Mouse (Mus musculus): ENCODE data around the gene Arhgap27. TPM values are rescaled to one million over a fixed set of nuclear protein-coding genes. Genes with fewer than 3 reads are reported as not detected.

Arhgap27 gene
- polyA plus RNA-seq, 1 experiment from 2014 or later, result 3.4 TPM

GRCm38 (mm10) chr11:103320196-103320595 is 43.3 kb downstream of the Arhgap27 start:
- WGBS (ENCODE audit: insufficient replicate concordance), result 72% methylated on average over 8 of the region's 8 CpGs

GRCm38 (mm10) chr11:103318042-103318441 is 45.5 kb downstream of the Arhgap27 start:
- no peaks in the 10 kb centered on the region for H3K9me3 ChIP-seq (replicated peaks; ENCODE audit: control insufficient read depth, low read length)
- H3K4me2 ChIP-seq, result no peak overlapping the region
- no peaks in the 10 kb centered on the region for H3K36me3 ChIP-seq (ENCODE audit: control insufficient read depth, insufficient read depth, low read length)
- H3K4me3 ChIP-seq (ENCODE audit: low read depth, low read length), result no peak overlapping the region
- WGBS (ENCODE audit: insufficient replicate concordance), result 76% methylated on average over 1 of the region's 1 CpGs
- H3K9ac ChIP-seq (ENCODE audit: low read depth, low read length), result no peak overlapping the region
- no peaks in the 10 kb centered on the region for H3K4me1 ChIP-seq (ENCODE audit: control insufficient read depth, insufficient read depth, low read length)
- no peak overlapping the region for H3K27ac ChIP-seq (ENCODE audit: low read depth, low read length)
- no peaks in the 10 kb centered on the region; the same call in 1 of the 2 replicates for H3K27me3 ChIP-seq (ENCODE audit: control insufficient read depth, insufficient read depth, low read length)
- no peak for ATAC-seq (replicated peaks; ENCODE audit: insufficient number of reproducible peaks, low FRiP score, low TSS enrichment)

More at GRCm38 (mm10) chr11:103320196-103320595, 43.3 kb downstream of the Arhgap27 start:
- Histone ChIP-seq H3K27me3 (ENCODE audit: control insufficient read depth, insufficient read depth, low read length) (peaks cover 5% of the 10 kb centered on the region), H3K36me3 (ENCODE audit: control insufficient read depth, insufficient read depth, low read length) (no peaks in the 10 kb centered on the region), H3K9me3 (replicated peaks; ENCODE audit: control insufficient read depth, low read length) (no peaks in the 10 kb centered on the region), H3K27ac (ENCODE audit: low read depth, low read length) (no peak overlapping the region), H3K4me2 (no peak overlapping the region), H3K4me1 (ENCODE audit: control insufficient read depth, insufficient read depth, low read length) (no peaks in the 10 kb centered on the region), H3K4me3 (ENCODE audit: low read depth, low read length) (no peak overlapping the region), H3K9ac (ENCODE audit: low read depth, low read length) (no peak overlapping the region)
- no peak for ATAC-seq (replicated peaks; ENCODE audit: insufficient number of reproducible peaks, low FRiP score, low TSS enrichment)

GRCm38 (mm10) chr11:103315379-103315778 is 48.1 kb downstream of the Arhgap27 start:
- no peak overlapping the region for H3K4me3 ChIP-seq (ENCODE audit: low read depth, low read length)
- H3K9me3 ChIP-seq (replicated peaks; ENCODE audit: control insufficient read depth, low read length), result no peaks in the 10 kb centered on the region
- no peak overlapping the region for H3K4me2 ChIP-seq
- peaks cover 9% of the 10 kb centered on the region for H3K4me1 ChIP-seq (ENCODE audit: control insufficient read depth, insufficient read depth, low read length)
- H3K27me3 ChIP-seq (ENCODE audit: control insufficient read depth, insufficient read depth, low read length), result no peaks in the 10 kb centered on the region; the same call in 1 of the 2 replicates
- ATAC-seq (replicated peaks; ENCODE audit: insufficient number of reproducible peaks, low FRiP score, low TSS enrichment), result no peak
- no peak overlapping the region for H3K9ac ChIP-seq (ENCODE audit: low read depth, low read length)
- no peak overlapping the region for H3K27ac ChIP-seq (ENCODE audit: low read depth, low read length)
- 67% methylated on average over 5 of the region's 5 CpGs for WGBS (ENCODE audit: insufficient replicate concordance)
- no peaks in the 10 kb centered on the region for H3K36me3 ChIP-seq (ENCODE audit: control insufficient read depth, insufficient read depth, low read length)

- Histone ChIP-seq H3K27me3 (ENCODE audit: control insufficient read depth, insufficient read depth, low read length) (no peaks in the 10 kb centered on the region; the same call in 1 of the 2 replicates), H3K9me3 (replicated peaks; ENCODE audit: control insufficient read depth, low read length) (no peaks in the 10 kb centered on the region), H3K27ac (ENCODE audit: low read depth, low read length) (no peak overlapping the region), H3K9ac (ENCODE audit: low read depth, low read length) (no peak overlapping the region), H3K36me3 (ENCODE audit: control insufficient read depth, insufficient read depth, low read length) (no peaks in the 10 kb centered on the region), H3K4me3 (ENCODE audit: low read depth, low read length) (no peak overlapping the region), H3K4me1 (ENCODE audit: control insufficient read depth, insufficient read depth, low read length) (peaks cover 9% of the 10 kb centered on the region), H3K4me2 (no peak overlapping the region)
- ATAC-seq (replicated peaks; ENCODE audit: insufficient number of reproducible peaks, low FRiP score, low TSS enrichment), result no peak
- WGBS (ENCODE audit: insufficient replicate concordance), result 67% methylated on average over 10 of the region's 10 CpGs
These were observed 48.6 kb downstream of the Arhgap27 start for GRCm38 (mm10) chr11:103314736-103315374.

GRCm38 (mm10) chr11:103313542-103313941 is 50.0 kb downstream of the Arhgap27 start:
- peaks cover 9% of the 10 kb centered on the region for H3K4me1 ChIP-seq (ENCODE audit: control insufficient read depth, insufficient read depth, low read length)
- H3K27ac ChIP-seq (ENCODE audit: low read depth, low read length), result no peak overlapping the region
- H3K27me3 ChIP-seq (ENCODE audit: control insufficient read depth, insufficient read depth, low read length), result no peaks in the 10 kb centered on the region; the same call in 1 of the 2 replicates
- 84% methylated on average over 6 of the region's 6 CpGs for WGBS (ENCODE audit: insufficient replicate concordance)
- no peak overlapping the region for H3K4me2 ChIP-seq
- no peaks in the 10 kb centered on the region for H3K36me3 ChIP-seq (ENCODE audit: control insufficient read depth, insufficient read depth, low read length)
- no peaks in the 10 kb centered on the region for H3K9me3 ChIP-seq (replicated peaks; ENCODE audit: control insufficient read depth, low read length)
- H3K4me3 ChIP-seq (ENCODE audit: low read depth, low read length), result no peak overlapping the region
- no peak for ATAC-seq (replicated peaks; ENCODE audit: insufficient number of reproducible peaks, low FRiP score, low TSS enrichment)
- H3K9ac ChIP-seq (ENCODE audit: low read depth, low read length), result no peak overlapping the region

GRCm38 (mm10) chr11:103312655-103313255 is 50.7 kb downstream of the Arhgap27 start:
- peaks cover 9% of the 10 kb centered on the region for H3K4me1 ChIP-seq (ENCODE audit: control insufficient read depth, insufficient read depth, low read length)
- H3K9me3 ChIP-seq (replicated peaks; ENCODE audit: control insufficient read depth, low read length), result no peaks in the 10 kb centered on the region
- no peaks in the 10 kb centered on the region; the same call in 1 of the 2 replicates for H3K27me3 ChIP-seq (ENCODE audit: control insufficient read depth, insufficient read depth, low read length)
- WGBS (ENCODE audit: insufficient replicate concordance), result 39% methylated on average over 8 of the region's 8 CpGs
- H3K27ac ChIP-seq (ENCODE audit: low read depth, low read length), result no peak overlapping the region
- peak overlapping the region; percentile 39; the same call in 1 of the 2 replicates for H3K4me3 ChIP-seq (ENCODE audit: low read depth, low read length)
- no peak for ATAC-seq (replicated peaks; ENCODE audit: insufficient number of reproducible peaks, low FRiP score, low TSS enrichment)
- H3K4me2 ChIP-seq, result no peak overlapping the region
- no peak overlapping the region for H3K9ac ChIP-seq (ENCODE audit: low read depth, low read length)
- H3K36me3 ChIP-seq (ENCODE audit: control insufficient read depth, insufficient read depth, low read length), result no peaks in the 10 kb centered on the region

GRCm38 (mm10) chr11:103311960-103312611 is 51.4 kb downstream of the Arhgap27 start:
- peak; percentile 57 for ATAC-seq (replicated peaks; ENCODE audit: insufficient number of reproducible peaks, low FRiP score, low TSS enrichment)
- peak overlapping the region; percentile 63 for H3K9ac ChIP-seq (ENCODE audit: low read depth, low read length)
- no peaks in the 10 kb centered on the region; the same call in 1 of the 2 replicates for H3K27me3 ChIP-seq (ENCODE audit: control insufficient read depth, insufficient read depth, low read length)
- 1% methylated on average over 30 of the region's 30 CpGs for WGBS (ENCODE audit: insufficient replicate concordance)
- peaks cover 9% of the 10 kb centered on the region for H3K4me1 ChIP-seq (ENCODE audit: control insufficient read depth, insufficient read depth, low read length)
- no peaks in the 10 kb centered on the region for H3K9me3 ChIP-seq (replicated peaks; ENCODE audit: control insufficient read depth, low read length)
- peak overlapping the region; percentile 70; the same call in 1 of the 2 replicates for H3K27ac ChIP-seq (ENCODE audit: low read depth, low read length)
- H3K4me2 ChIP-seq, result peak overlapping the region; percentile 77
- no peaks in the 10 kb centered on the region for H3K36me3 ChIP-seq (ENCODE audit: control insufficient read depth, insufficient read depth, low read length)
- H3K4me3 ChIP-seq (ENCODE audit: low read depth, low read length), result peak overlapping the region; percentile 39

- Histone ChIP-seq H3K36me3 (ENCODE audit: control insufficient read depth, insufficient read depth, low read length) (no peaks in the 10 kb centered on the region), H3K27me3 (ENCODE audit: control insufficient read depth, insufficient read depth, low read length) (no peaks in the 10 kb centered on the region), H3K4me2 (no peak overlapping the region), H3K9me3 (replicated peaks; ENCODE audit: control insufficient read depth, low read length) (no peaks in the 10 kb centered on the region), H3K9ac (ENCODE audit: low read depth, low read length) (no peak overlapping the region), H3K4me3 (ENCODE audit: low read depth, low read length) (no peak overlapping the region), H3K4me1 (ENCODE audit: control insufficient read depth, insufficient read depth, low read length) (peaks cover 9% of the 10 kb centered on the region), H3K27ac (ENCODE audit: low read depth, low read length) (no peak overlapping the region)
- no peak for ATAC-seq (replicated peaks; ENCODE audit: insufficient number of reproducible peaks, low FRiP score, low TSS enrichment)
- WGBS (ENCODE audit: insufficient replicate concordance), result 79% methylated on average over 10 of the region's 10 CpGs
These were observed 53.4 kb downstream of the Arhgap27 start for GRCm38 (mm10) chr11:103309956-103310574.
